Mouse (Mus musculus): ENCODE data around the gene Lifr. TPM values are rescaled to one million over a fixed set of nuclear protein-coding genes. Genes with fewer than 3 reads are reported as not detected.

Lifr gene
- polyA plus RNA-seq, 1 experiment from 2014 or later, result 24.9 TPM

DNA sequence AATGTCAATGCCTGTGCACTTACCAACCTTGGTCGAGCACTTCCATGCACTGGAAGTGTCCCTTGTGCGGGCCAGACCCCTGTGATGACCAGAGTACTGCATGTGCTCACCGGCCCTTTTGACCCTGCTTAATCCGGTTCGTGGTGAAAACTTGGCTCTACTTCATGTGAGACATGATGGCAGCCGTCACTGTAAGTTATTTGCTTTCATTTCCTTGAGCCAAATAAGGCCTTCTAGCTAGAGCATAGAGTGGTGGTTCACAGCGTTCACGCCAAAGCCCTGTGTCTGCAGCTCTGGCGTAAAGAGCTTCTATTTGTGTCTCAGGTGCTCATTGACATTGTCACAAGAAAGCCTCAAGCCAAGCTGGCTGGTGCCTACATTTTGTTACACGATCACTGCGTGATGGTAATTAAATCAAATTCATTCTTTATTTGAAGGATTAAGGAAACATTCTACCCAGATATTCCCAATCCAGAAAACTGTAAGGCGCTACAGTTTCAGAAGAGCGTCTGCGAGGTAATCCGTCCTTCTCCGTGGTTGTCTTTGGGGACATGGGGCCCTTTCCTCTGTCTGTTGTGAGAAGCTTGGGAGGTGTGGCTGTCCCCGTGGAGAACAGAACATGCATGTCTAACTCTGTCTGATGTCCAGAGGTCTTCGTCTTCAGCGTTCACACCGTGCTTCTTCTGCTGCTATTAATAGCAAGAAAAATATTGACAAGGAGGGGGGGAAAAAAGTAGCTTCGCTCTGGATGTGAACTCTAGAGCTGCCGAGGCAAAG is 99.5 kb downstream of the Lifr start:
- no peak for DNase-seq (ENCODE audit: low spot score)
- WGBS, result 90% methylated on average over 22 of the region's 22 CpGs
- Histone ChIP-seq H3K36me3 (ENCODE audit: control insufficient read depth, insufficient read depth, low read length) (no peaks in the 10 kb centered on the region; the same call in 1 of the 2 replicates), H3K27ac (ENCODE audit: low read depth, low read length) (no peak overlapping the region), H3K4me1 (replicated peaks; ENCODE audit: control insufficient read depth, insufficient read depth, low read length) (no peaks in the 10 kb centered on the region; the same call in 1 of the 2 replicates), H3K9ac (ENCODE audit: low read depth, low read length) (no peak overlapping the region), H3K4me3 (ENCODE audit: low read depth, low read length) (no peak overlapping the region), H3K9me3 (ENCODE audit: control insufficient read depth, low read length) (no peaks in the 10 kb centered on the region), H3K27me3 (ENCODE audit: control insufficient read depth, insufficient read depth, low read length) (no peaks in the 10 kb centered on the region), H3K4me2 (replicated peaks; ENCODE audit: low read depth, low read length) (no peak overlapping the region)
- no peak for ATAC-seq (ENCODE audit: low FRiP score)

DNA sequence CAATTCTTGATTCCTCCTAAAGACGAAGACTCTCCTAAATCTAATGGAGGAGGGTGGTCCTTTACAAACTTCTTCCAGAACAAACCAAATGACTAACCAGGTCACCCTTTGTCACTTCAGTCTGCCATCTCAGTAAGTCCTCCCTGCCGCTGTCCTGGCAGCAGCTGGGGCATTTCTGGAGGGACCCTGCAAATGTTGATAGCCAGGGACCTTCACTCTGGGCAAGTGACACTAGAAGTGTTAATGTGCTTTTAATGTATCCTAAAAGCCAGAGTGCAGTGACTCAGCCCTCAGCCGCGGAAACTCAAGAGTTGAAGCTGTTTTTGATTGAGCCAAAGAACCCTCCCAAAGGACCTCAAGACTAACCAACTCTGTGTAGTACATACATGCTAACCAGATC is 100.7 kb downstream of the Lifr start:
- Histone ChIP-seq H3K9me3 (ENCODE audit: control insufficient read depth, low read length) (no peaks in the 10 kb centered on the region), H3K9ac (ENCODE audit: low read depth, low read length) (no peak overlapping the region), H3K4me2 (replicated peaks; ENCODE audit: low read depth, low read length) (no peak overlapping the region), H3K4me3 (ENCODE audit: low read depth, low read length) (no peak overlapping the region), H3K36me3 (ENCODE audit: control insufficient read depth, insufficient read depth, low read length) (no peaks in the 10 kb centered on the region; the same call in 1 of the 2 replicates), H3K27me3 (ENCODE audit: control insufficient read depth, insufficient read depth, low read length) (no peaks in the 10 kb centered on the region), H3K27ac (ENCODE audit: low read depth, low read length) (no peak overlapping the region), H3K4me1 (replicated peaks; ENCODE audit: control insufficient read depth, insufficient read depth, low read length) (no peaks in the 10 kb centered on the region; the same call in 1 of the 2 replicates)
- 94% methylated on average over 4 of the region's 4 CpGs for WGBS
- DNase-seq (ENCODE audit: low spot score) (no peak), ATAC-seq (ENCODE audit: low FRiP score) (no peak)

DNA sequence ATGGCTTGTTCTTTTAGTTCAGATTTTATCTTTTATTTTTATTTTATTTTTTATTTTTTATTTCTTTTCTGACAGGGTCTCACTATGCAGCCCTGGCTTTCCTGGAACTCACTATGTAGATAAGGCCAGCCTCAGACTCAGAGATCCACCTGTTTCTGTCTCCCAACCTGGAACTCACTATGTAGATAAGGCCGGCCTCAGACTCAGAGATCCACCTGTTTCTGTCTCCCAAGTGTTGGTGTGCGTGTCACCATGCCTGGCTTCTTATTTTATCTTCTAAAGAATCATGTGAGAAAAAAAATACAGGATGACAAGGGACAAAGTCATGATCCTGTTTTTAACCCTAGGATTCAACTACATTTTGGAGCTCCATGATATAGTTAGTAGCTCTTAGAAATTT is 102.2 kb downstream of the Lifr start:
- Histone ChIP-seq H3K4me3 (ENCODE audit: low read depth, low read length) (no peak overlapping the region), H3K9ac (ENCODE audit: low read depth, low read length) (no peak overlapping the region), H3K4me1 (replicated peaks; ENCODE audit: control insufficient read depth, insufficient read depth, low read length) (no peaks in the 10 kb centered on the region; the same call in 1 of the 2 replicates), H3K36me3 (ENCODE audit: control insufficient read depth, insufficient read depth, low read length) (no peaks in the 10 kb centered on the region; the same call in 1 of the 2 replicates), H3K4me2 (replicated peaks; ENCODE audit: low read depth, low read length) (no peak overlapping the region), H3K27ac (ENCODE audit: low read depth, low read length) (no peak overlapping the region), H3K9me3 (ENCODE audit: control insufficient read depth, low read length) (no peaks in the 10 kb centered on the region), H3K27me3 (ENCODE audit: control insufficient read depth, insufficient read depth, low read length) (no peaks in the 10 kb centered on the region)
- 92% methylated on average over 2 of the region's 2 CpGs for WGBS
- ATAC-seq (ENCODE audit: low FRiP score) (no peak), DNase-seq (ENCODE audit: low spot score) (no peak)

DNA sequence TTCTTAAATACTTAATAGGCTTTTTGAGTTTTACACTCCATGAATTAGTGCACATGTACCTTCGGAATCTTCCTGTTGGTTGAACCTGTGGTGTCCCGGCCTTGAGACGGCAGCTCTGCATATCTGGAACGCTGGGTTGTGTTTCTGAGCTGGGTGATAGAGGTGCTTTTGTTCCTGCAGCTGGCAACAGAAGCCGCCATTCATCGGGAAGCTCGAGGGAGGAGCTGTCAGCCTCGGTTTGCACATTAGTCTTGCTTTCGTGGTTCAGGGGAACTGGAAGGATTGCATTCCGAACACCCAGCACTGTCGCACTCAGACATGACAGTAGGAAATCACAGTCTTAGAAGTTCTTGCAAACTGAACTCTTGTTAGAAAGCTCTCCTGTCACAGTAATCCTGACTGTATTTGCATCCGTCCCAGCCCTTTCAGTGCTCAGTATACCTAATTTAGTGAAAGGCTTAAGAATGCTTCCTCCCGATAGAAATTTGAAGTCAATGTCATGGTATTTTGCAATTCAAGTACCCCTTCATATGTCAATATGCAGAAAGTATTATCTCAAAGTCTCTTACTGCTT is 103.8 kb downstream of the Lifr start:
- Histone ChIP-seq H3K4me2 (replicated peaks; ENCODE audit: low read depth, low read length) (no peak overlapping the region), H3K9me3 (ENCODE audit: control insufficient read depth, low read length) (no peaks in the 10 kb centered on the region), H3K36me3 (ENCODE audit: control insufficient read depth, insufficient read depth, low read length) (no peaks in the 10 kb centered on the region; the same call in 1 of the 2 replicates), H3K4me1 (replicated peaks; ENCODE audit: control insufficient read depth, insufficient read depth, low read length) (peaks cover 5% of the 10 kb centered on the region), H3K27ac (ENCODE audit: low read depth, low read length) (peak overlapping the region; percentile 79), H3K4me3 (ENCODE audit: low read depth, low read length) (no peak overlapping the region), H3K9ac (ENCODE audit: low read depth, low read length) (no peak overlapping the region), H3K27me3 (ENCODE audit: control insufficient read depth, insufficient read depth, low read length) (no peaks in the 10 kb centered on the region)
- 10% methylated on average over 13 of the region's 13 CpGs for WGBS
- DNase-seq (ENCODE audit: low spot score) (peak; percentile 72), ATAC-seq (ENCODE audit: low FRiP score) (peak; percentile 64)

DNA sequence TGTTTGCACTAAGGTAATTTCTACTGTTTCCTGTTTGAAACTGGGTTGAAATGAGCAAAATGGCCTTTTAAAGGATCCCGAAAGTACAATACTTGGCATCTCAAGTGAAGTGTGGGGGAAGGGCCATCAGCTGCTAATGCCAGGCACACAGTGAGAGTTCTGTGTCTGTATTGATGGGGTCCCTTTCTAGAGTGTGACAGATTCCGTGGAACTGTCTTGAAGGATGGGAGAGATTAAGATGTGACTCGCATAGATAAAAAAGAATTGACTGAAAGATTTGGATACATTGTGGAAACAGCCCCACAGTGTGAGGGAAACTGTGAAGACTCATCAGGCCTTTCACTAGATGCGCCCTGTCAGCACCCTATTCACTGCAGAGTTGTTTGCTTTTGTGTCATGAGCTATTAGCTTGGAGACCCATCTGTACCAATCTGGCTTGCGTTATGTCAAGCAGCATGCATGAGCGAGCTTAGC is 104.4 kb downstream of the Lifr start:
- Histone ChIP-seq H3K4me1 (replicated peaks; ENCODE audit: control insufficient read depth, insufficient read depth, low read length) (peaks cover 7% of the 10 kb centered on the region), H3K27me3 (ENCODE audit: control insufficient read depth, insufficient read depth, low read length) (no peaks in the 10 kb centered on the region), H3K4me3 (ENCODE audit: low read depth, low read length) (no peak overlapping the region), H3K36me3 (ENCODE audit: control insufficient read depth, insufficient read depth, low read length) (no peaks in the 10 kb centered on the region; the same call in 1 of the 2 replicates), H3K4me2 (replicated peaks; ENCODE audit: low read depth, low read length) (no peak overlapping the region), H3K9ac (ENCODE audit: low read depth, low read length) (no peak overlapping the region), H3K27ac (ENCODE audit: low read depth, low read length) (peak overlapping the region; percentile 79), H3K9me3 (ENCODE audit: control insufficient read depth, low read length) (no peaks in the 10 kb centered on the region)
- WGBS, result 15% methylated on average over 6 of the region's 6 CpGs
- ATAC-seq (ENCODE audit: low FRiP score) (peak; percentile 87), DNase-seq (ENCODE audit: low spot score) (peak; percentile 71)

DNA sequence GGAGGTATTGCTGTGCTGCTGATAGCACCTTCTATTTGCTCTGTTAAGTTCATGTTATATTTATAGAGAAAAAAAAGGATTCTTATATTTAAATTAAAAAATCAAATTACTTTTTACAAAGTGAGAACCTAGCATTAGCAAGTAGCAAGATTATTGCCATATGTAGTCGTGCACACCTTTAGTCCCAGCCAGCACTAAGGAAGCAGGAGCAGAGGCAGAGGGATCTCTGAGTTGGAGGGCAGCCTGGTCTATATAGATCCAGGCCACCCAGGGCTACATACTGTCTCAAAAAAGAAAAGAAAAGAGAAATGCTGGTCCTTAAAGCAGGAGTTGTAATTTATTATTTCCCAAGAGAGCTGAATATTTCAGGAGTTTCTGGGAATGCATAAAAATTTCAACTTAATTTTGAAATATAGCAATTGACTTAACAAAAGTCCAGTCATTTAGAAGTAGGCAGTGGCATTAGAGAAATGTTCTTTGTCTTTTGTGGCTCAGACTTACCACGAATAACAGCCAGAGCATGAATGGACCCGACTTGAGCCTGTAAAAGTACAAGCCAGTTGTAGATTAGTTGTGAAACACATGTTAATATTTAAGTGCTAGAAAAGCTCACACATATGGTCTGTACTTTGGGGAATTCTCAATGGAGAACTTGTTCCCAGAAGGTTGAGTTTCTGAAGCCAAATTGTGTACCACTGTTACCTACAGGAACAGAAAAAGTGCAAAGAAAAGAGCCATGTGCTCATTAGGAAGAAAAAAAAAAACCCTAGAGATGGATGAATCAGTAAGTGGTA is 107.4 kb downstream of the Lifr start:
- Histone ChIP-seq H3K36me3 (ENCODE audit: control insufficient read depth, insufficient read depth, low read length) (no peaks in the 10 kb centered on the region), H3K27ac (ENCODE audit: low read depth, low read length) (no peak overlapping the region), H3K4me2 (replicated peaks; ENCODE audit: low read depth, low read length) (no peak overlapping the region), H3K9ac (ENCODE audit: low read depth, low read length) (no peak overlapping the region), H3K4me1 (replicated peaks; ENCODE audit: control insufficient read depth, insufficient read depth, low read length) (peaks cover 16% of the 10 kb centered on the region), H3K4me3 (ENCODE audit: low read depth, low read length) (no peak overlapping the region), H3K9me3 (ENCODE audit: control insufficient read depth, low read length) (no peaks in the 10 kb centered on the region), H3K27me3 (ENCODE audit: control insufficient read depth, insufficient read depth, low read length) (no peaks in the 10 kb centered on the region)
- WGBS, result 61% methylated on average over 3 of the region's 3 CpGs
- ATAC-seq (ENCODE audit: low FRiP score), result no peak
- no peak for DNase-seq (ENCODE audit: low spot score)

DNA sequence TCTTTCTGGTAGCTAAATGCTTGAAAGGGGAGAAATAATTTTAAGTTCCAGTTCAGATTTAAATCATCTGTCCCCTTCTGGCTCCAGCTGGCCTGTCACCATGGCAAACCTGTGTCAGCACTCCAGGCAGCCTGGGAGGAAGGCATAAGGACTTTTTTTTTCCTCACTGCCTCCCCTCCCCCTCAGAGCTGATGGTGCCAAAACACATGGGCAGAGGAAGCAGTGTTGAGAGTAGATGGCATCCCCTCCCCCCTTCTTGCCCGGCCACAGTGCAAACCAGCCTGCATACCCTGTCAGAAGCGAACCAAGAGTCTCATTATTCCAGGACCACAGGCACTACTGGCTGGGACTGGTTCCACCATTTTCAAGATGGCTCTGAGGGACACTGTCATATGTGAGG is 108.4 kb downstream of the Lifr start:
- ATAC-seq (ENCODE audit: low FRiP score) (peak; percentile 34), DNase-seq (ENCODE audit: low spot score) (peak; percentile 63)
- WGBS, result 39% methylated on average over 2 of the region's 2 CpGs
- Histone ChIP-seq H3K4me3 (ENCODE audit: low read depth, low read length) (no peak overlapping the region), H3K27ac (ENCODE audit: low read depth, low read length) (0 out of 2 replicates have a peak overlapping the region, but pooled peaks have one; percentile 13), H3K9ac (ENCODE audit: low read depth, low read length) (no peak overlapping the region), H3K4me1 (replicated peaks; ENCODE audit: control insufficient read depth, insufficient read depth, low read length) (peaks cover 16% of the 10 kb centered on the region), H3K4me2 (replicated peaks; ENCODE audit: low read depth, low read length) (no peak overlapping the region), H3K27me3 (ENCODE audit: control insufficient read depth, insufficient read depth, low read length) (no peaks in the 10 kb centered on the region), H3K9me3 (ENCODE audit: control insufficient read depth, low read length) (no peaks in the 10 kb centered on the region), H3K36me3 (ENCODE audit: control insufficient read depth, insufficient read depth, low read length) (no peaks in the 10 kb centered on the region)

DNA sequence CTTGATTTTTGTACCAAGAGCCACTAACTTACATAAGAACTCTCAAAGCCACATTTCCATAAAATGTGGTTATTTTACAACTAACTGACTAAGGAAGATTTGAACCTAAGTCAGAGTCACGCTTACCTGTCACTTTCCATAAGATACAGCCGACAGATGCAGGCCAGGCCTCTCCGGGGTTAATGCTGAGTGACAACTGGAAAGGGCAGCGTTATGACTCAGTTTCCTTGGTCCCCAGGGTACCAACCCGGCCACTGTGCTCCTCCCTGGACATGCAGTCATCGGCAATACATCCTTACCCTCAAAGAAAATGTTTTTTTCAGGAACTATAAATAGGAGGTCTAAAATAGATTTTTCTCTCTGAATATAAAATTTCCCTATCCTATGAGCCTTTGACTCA is 109.9 kb downstream of the Lifr start:
- Histone ChIP-seq H3K4me2 (replicated peaks; ENCODE audit: low read depth, low read length) (no peak overlapping the region), H3K27ac (ENCODE audit: low read depth, low read length) (no peak overlapping the region), H3K27me3 (ENCODE audit: control insufficient read depth, insufficient read depth, low read length) (no peaks in the 10 kb centered on the region), H3K36me3 (ENCODE audit: control insufficient read depth, insufficient read depth, low read length) (no peaks in the 10 kb centered on the region), H3K9ac (ENCODE audit: low read depth, low read length) (no peak overlapping the region), H3K4me1 (replicated peaks; ENCODE audit: control insufficient read depth, insufficient read depth, low read length) (peaks cover 16% of the 10 kb centered on the region), H3K4me3 (ENCODE audit: low read depth, low read length) (no peak overlapping the region), H3K9me3 (ENCODE audit: control insufficient read depth, low read length) (no peaks in the 10 kb centered on the region)
- DNase-seq (ENCODE audit: low spot score), result no peak
- no peak for ATAC-seq (ENCODE audit: low FRiP score)
- WGBS, result 61% methylated on average over 6 of the region's 6 CpGs

All from hindbrain, embryonic 11.5 days (tissue).